Mouse (Mus musculus) heart, adult 2 months (tissue): ENCODE results near the gene Tnfrsf9.

ENCODE experiments used
- CTCF ChIP-seq: fragments of 200-600 bp; IDR thresholded peaks from 2 replicates; pipeline ENCODE4 v1.8.1; 2022; ENCODE audit warnings: antibody characterized with exemption, mild to moderate bottlenecking, moderate library complexity
- EP300 ChIP-seq: fragments of 200-500 bp; IDR thresholded peaks from 2 replicates; pipeline ENCODE4 v1.6.1; 2011; ENCODE audit warnings: low read depth, low read length, control low read depth; ENCODE audit not compliant: insufficient read depth
- POLR2A ChIP-seq: fragments of 200-500 bp; IDR thresholded peaks from 2 replicates; pipeline ENCODE4 v1.6.1; 2011; ENCODE audit warnings: mild to moderate bottlenecking, low read depth, low read length, control low read depth; ENCODE audit not compliant: insufficient read depth

GRCm38 (mm10) chr4:150865371-150865770 is 49.0 kb upstream of the Tnfrsf9 start:
- TF ChIP-seq POLR2A, result no peak
- TF ChIP-seq CTCF, result peak; percentile 76
- no peak for TF ChIP-seq EP300
